Mouse (Mus musculus): ENCODE data around the gene Rorc. TPM values are rescaled to one million over a fixed set of nuclear protein-coding genes. Genes with fewer than 3 reads are reported as not detected.

The Rorc gene
- polyA plus RNA-seq, 1 experiment: not detected

DNA sequence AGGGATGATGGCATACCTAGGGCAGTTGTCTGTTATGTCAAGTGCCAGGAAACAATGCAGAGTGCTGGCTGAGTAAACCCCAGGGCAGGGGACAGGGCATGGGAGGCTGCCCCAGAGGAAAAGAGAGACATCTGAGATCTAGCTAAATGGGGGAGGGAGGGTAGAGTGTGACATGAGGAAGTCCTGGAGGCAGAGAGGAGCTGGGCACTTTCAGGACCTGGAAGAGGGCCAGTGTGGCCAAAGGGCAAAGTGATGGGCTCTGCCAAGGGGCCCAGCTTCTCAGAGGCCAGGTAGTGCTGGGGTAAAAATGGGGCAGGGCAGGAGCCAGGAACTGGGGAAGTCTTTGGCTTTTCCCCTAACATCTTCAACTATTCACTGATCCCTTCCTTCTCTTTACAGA lies 2.0 kb downstream of the Rorc start:
- TF ChIP-seq POLR2A (IDR thresholded peaks at IDR 0.05; ENCODE audit: borderline replicate concordance, low read depth, low read length) (no peak), CTCF (IDR thresholded peaks at IDR 0.05; ENCODE audit: low read depth, low read length) (no peak)
- no peak overlapping the region for H3K27ac ChIP-seq (ENCODE audit: insufficient read depth, low read depth, low read length)
- peaks cover 13% of the 10 kb centered on the region for H3K4me1 ChIP-seq (ENCODE audit: control insufficient read depth, insufficient read depth, low read length)
- H3K4me3 ChIP-seq (ENCODE audit: insufficient read depth, low read length): no peak overlapping the region

GRCm38 (mm10) chr3:94375146-94375545 lies 2.6 kb downstream of the Rorc start:
- no peak for TF ChIP-seq CTCF (IDR thresholded peaks at IDR 0.05; ENCODE audit: low read depth, low read length)
- TF ChIP-seq POLR2A (IDR thresholded peaks at IDR 0.05; ENCODE audit: borderline replicate concordance, low read depth, low read length): no peak
- H3K4me3 ChIP-seq (ENCODE audit: insufficient read depth, low read length): no peak overlapping the region
- no peak overlapping the region for H3K27ac ChIP-seq (ENCODE audit: insufficient read depth, low read depth, low read length)

GRCm38 (mm10) chr3:94375861-94376260 lies 3.3 kb downstream of the Rorc start:
- H3K4me1 ChIP-seq (ENCODE audit: control insufficient read depth, insufficient read depth, low read length): peaks cover 13% of the 10 kb centered on the region
- no peak for TF ChIP-seq POLR2A (IDR thresholded peaks at IDR 0.05; ENCODE audit: borderline replicate concordance, low read depth, low read length)
- no peak for TF ChIP-seq CTCF (IDR thresholded peaks at IDR 0.05; ENCODE audit: low read depth, low read length)
- no peak overlapping the region for H3K4me3 ChIP-seq (ENCODE audit: insufficient read depth, low read length)
- no peak overlapping the region for H3K27ac ChIP-seq (ENCODE audit: insufficient read depth, low read depth, low read length)

More at GRCm38 (mm10) chr3:94375146-94375545, 2.6 kb downstream of the Rorc start:
- peaks cover 13% of the 10 kb centered on the region for H3K4me1 ChIP-seq (ENCODE audit: control insufficient read depth, insufficient read depth, low read length)

GRCm38 (mm10) chr3:94377028-94377923 lies 4.7 kb downstream of the Rorc start:
- H3K27ac ChIP-seq (ENCODE audit: insufficient read depth, low read depth, low read length): no peak overlapping the region
- H3K4me3 ChIP-seq (ENCODE audit: insufficient read depth, low read length): no peak overlapping the region
- TF ChIP-seq POLR2A (IDR thresholded peaks at IDR 0.05; ENCODE audit: borderline replicate concordance, low read depth, low read length) (no peak), CTCF (IDR thresholded peaks at IDR 0.05; ENCODE audit: low read depth, low read length) (no peak)
- peaks cover 13% of the 10 kb centered on the region for H3K4me1 ChIP-seq (ENCODE audit: control insufficient read depth, insufficient read depth, low read length)

DNA sequence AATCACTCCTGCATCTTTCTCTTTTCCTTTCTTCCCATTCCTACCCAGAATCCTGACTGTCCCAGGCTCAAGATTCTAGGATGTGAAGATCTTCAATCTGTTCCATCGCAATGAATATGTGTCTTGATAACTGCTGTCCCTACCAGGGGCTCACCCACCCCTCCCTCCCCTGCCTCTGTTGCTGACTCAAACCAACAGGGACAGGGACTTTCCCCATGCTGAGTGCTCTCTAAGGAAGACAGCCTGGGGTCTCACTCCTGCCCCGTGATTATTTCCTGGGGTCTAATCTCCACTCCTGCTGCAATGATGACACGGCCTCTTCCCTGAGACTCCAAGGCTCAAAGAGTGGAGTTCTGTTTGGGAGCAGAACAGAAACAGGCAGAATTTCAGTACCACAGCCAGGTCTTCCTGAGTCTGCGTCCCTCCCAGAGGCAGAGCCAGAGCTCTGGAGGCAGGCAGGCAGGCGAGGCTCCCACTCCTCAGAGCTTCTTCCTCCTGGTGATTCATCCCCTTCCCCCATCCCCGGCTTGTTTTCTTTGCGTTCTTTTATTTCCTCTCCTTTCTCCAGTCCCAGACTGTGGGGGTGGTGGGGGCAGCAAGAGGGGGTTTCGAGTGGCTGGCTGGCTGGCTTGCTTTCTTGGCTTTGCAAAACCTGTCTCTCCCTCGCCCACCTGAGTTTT lies 7.4 kb downstream of the Rorc start:
- H3K4me1 ChIP-seq (ENCODE audit: control insufficient read depth, insufficient read depth, low read length): peaks cover 7% of the 10 kb centered on the region
- no peak overlapping the region for H3K4me3 ChIP-seq (ENCODE audit: insufficient read depth, low read length)
- no peak for TF ChIP-seq POLR2A (IDR thresholded peaks at IDR 0.05; ENCODE audit: borderline replicate concordance, low read depth, low read length)
- TF ChIP-seq CTCF (IDR thresholded peaks at IDR 0.05; ENCODE audit: low read depth, low read length): no peak
- no peak overlapping the region for H3K27ac ChIP-seq (ENCODE audit: insufficient read depth, low read depth, low read length)

GRCm38 (mm10) chr3:94382308-94382707 lies 9.7 kb downstream of the Rorc start:
- no peak overlapping the region for H3K27ac ChIP-seq (ENCODE audit: insufficient read depth, low read depth, low read length)
- no peak overlapping the region for H3K4me3 ChIP-seq (ENCODE audit: insufficient read depth, low read length)
- TF ChIP-seq CTCF (IDR thresholded peaks at IDR 0.05; ENCODE audit: low read depth, low read length): no peak
- TF ChIP-seq POLR2A (IDR thresholded peaks at IDR 0.05; ENCODE audit: borderline replicate concordance, low read depth, low read length): no peak
- H3K4me1 ChIP-seq (ENCODE audit: control insufficient read depth, insufficient read depth, low read length): 0 out of 2 replicates have a peak, but pooled peaks cover 3% of the 10 kb centered on the region

GRCm38 (mm10) chr3:94383476-94383875 lies 10.9 kb downstream of the Rorc start:
- Histone ChIP-seq H3K4me1 (ENCODE audit: control insufficient read depth, insufficient read depth, low read length) (0 out of 2 replicates have a peak, but pooled peaks cover 3% of the 10 kb centered on the region), H3K27ac (ENCODE audit: insufficient read depth, low read depth, low read length) (no peak overlapping the region), H3K4me3 (ENCODE audit: insufficient read depth, low read length) (no peak overlapping the region)
- no peak for TF ChIP-seq POLR2A (IDR thresholded peaks at IDR 0.05; ENCODE audit: borderline replicate concordance, low read depth, low read length)
- TF ChIP-seq CTCF (IDR thresholded peaks at IDR 0.05; ENCODE audit: low read depth, low read length): no peak

DNA sequence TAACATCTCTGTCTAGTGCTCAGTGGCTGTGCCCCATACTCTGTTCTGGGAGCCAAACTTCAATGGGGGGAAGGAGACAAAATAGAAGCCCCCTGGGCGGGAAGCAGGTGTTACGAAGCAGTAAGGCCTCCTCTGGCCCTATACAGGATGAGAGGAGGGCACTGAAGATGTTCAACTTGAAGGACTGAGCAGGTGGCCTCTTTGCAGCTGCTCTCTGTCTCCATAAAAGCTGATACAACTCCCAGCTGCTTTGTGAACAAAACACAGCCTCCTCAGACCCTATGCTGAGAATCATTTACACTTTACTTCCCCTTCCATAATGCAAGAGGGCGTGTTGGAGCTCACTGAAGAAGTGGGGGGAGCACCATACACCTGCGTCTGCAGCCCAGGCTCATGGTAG lies 14.1 kb downstream of the Rorc start:
- TF ChIP-seq CTCF (IDR thresholded peaks at IDR 0.05; ENCODE audit: low read depth, low read length): no peak
- no peak for TF ChIP-seq POLR2A (IDR thresholded peaks at IDR 0.05; ENCODE audit: borderline replicate concordance, low read depth, low read length)
- Histone ChIP-seq H3K4me3 (ENCODE audit: insufficient read depth, low read length) (no peak overlapping the region), H3K27ac (ENCODE audit: insufficient read depth, low read depth, low read length) (no peak overlapping the region), H3K4me1 (ENCODE audit: control insufficient read depth, insufficient read depth, low read length) (no peaks in the 10 kb centered on the region)

- TF ChIP-seq POLR2A (IDR thresholded peaks at IDR 0.05; ENCODE audit: borderline replicate concordance, low read depth, low read length) (no peak), CTCF (IDR thresholded peaks at IDR 0.05; ENCODE audit: low read depth, low read length) (no peak)
- H3K27ac ChIP-seq (ENCODE audit: insufficient read depth, low read depth, low read length): no peak overlapping the region
- no peaks in the 10 kb centered on the region for H3K4me1 ChIP-seq (ENCODE audit: control insufficient read depth, insufficient read depth, low read length)
- no peak overlapping the region for H3K4me3 ChIP-seq (ENCODE audit: insufficient read depth, low read length)
Observed at GRCm38 (mm10) chr3:94387391-94387790, 14.8 kb downstream of the Rorc start.

GRCm38 (mm10) chr3:94388047-94388446 lies 15.5 kb downstream of the Rorc start:
- Histone ChIP-seq H3K27ac (ENCODE audit: insufficient read depth, low read depth, low read length) (no peak overlapping the region), H3K4me3 (ENCODE audit: insufficient read depth, low read length) (no peak overlapping the region), H3K4me1 (ENCODE audit: control insufficient read depth, insufficient read depth, low read length) (no peaks in the 10 kb centered on the region)
- TF ChIP-seq CTCF (IDR thresholded peaks at IDR 0.05; ENCODE audit: low read depth, low read length) (no peak), POLR2A (IDR thresholded peaks at IDR 0.05; ENCODE audit: borderline replicate concordance, low read depth, low read length) (no peak)

Data from bone marrow macrophage, adult 2 months (primary cell).